Mouse (Mus musculus) forebrain, postnatal 0 days (tissue): ENCODE measurements around the gene Vps13d. TPM values are rescaled to one million over a fixed set of nuclear protein-coding genes. Genes with fewer than 3 reads are reported as not detected.

ENCODE experiments used
- ATAC-seq: fragments of 200-750 bp; cut with Nextera tagmentation; 2 replicates; pipeline ENCODE4 v1.8.0; 2017; ENCODE audit warnings: mild to moderate bottlenecking, moderate library complexity
- DNase-seq: peaks from one replicate; pipeline ENCODE4 v3.0.0-alpha.2; 2015
- H3K27ac ChIP-seq: fragments of 300-500 bp; sonication (generic); 2 replicates; pipeline ENCODE4 v1.5.1; 2014; ENCODE audit warnings: low read depth, mild to moderate bottlenecking, antibody characterized with exemption, low read length, moderate library complexity, mixed read lengths
- H3K27me3 ChIP-seq: fragments of 300-500 bp; sonication (generic); 2 replicates; pipeline ENCODE4 v1.6.1; 2014; ENCODE audit warnings: mild to moderate bottlenecking, low read length, mixed read lengths; ENCODE audit not compliant: insufficient read depth
- H3K36me3 ChIP-seq: fragments of 300-500 bp; sonication (generic); 2 replicates; pipeline ENCODE4 v1.6.1; 2014; ENCODE audit warnings: mild to moderate bottlenecking, moderate library complexity; ENCODE audit not compliant: insufficient read depth
- H3K4me1 ChIP-seq: fragments of 300-500 bp; sonication (generic); 2 replicates; pipeline ENCODE4 v1.6.1; 2014; ENCODE audit warnings: antibody characterized with exemption; ENCODE audit not compliant: insufficient read depth
- H3K4me2 ChIP-seq: fragments of 300-500 bp; sonication (generic); 2 replicates; pipeline ENCODE4 v1.6.1; 2014; ENCODE audit warnings: low read depth, mild to moderate bottlenecking, moderate library complexity
- H3K4me3 ChIP-seq: fragments of 300-500 bp; sonication (generic); 2 replicates; pipeline ENCODE4 v1.5.1; 2014; ENCODE audit warnings: low read depth, low read length, mixed read lengths
- H3K9ac ChIP-seq: fragments of 300-500 bp; sonication (generic); 2 replicates; pipeline ENCODE4 v1.6.1; 2014; ENCODE audit warnings: mild to moderate bottlenecking
- H3K9me3 ChIP-seq: fragments of 300-500 bp; sonication (generic); 2 replicates; pipeline ENCODE4 v1.6.1; 2016; ENCODE audit warnings: low read length
- CTCF ChIP-seq: sonication (generic); IDR thresholded peaks from 2 replicates; pipeline ENCODE4 v1.5.1; 2016; ENCODE audit warnings: antibody characterized with exemption, control low read depth, low read depth
- WGBS: fragments of 180-500 bp; shearing (Covaris S2); extraction: QIAGEN DNeasy Blood & Tissue Kit; methylation state at CpG from one replicate; pipeline ENCODE4 v1.1.7; 2014; 5-methylcytosine and 5-hydroxymethylcytosine counted together
- polyA plus RNA-seq: library from polyadenylated mRNA; unstranded; fragments of >200 nt; fragmentation: Nextera tagmentation; extraction: Ambion mirVana; gene quantifications from 2 replicates; pipeline ENCODE4 v1.2.1, GENCODE M21; 2015
- total RNA-seq: library from RNA; depleted of rRNA; stranded (reverse); fragments of >200 nt; gene quantifications from 2 replicates; pipeline ENCODE4 v1.2.3, GENCODE M21; 2014

Gene Vps13d
- total and polyA plus RNA-seq, 2 experiments from 2014 or later, result 6.4 to 30.8 TPM

GRCm38 (mm10) chr4:145037006-145037405 lies 157.8 kb downstream of the Vps13d start:
- Histone ChIP-seq H3K27me3 (no peaks in the 10 kb centered on the region), H3K9ac (no peak overlapping the region), H3K4me2 (no peak overlapping the region), H3K27ac (no peak overlapping the region), H3K4me1 (no peaks in the 10 kb centered on the region), H3K4me3 (no peak overlapping the region), H3K36me3 (peaks cover 42% of the 10 kb centered on the region), H3K9me3 (no peaks in the 10 kb centered on the region)
- WGBS, result 59% methylated on average over 3 of the region's 3 CpGs
- TF ChIP-seq CTCF, result no peak
- no peak for DNase-seq
- ATAC-seq, result no peak

GRCm38 (mm10) chr4:145035450-145035849 lies 159.4 kb downstream of the Vps13d start:
- H3K9me3 ChIP-seq, result no peaks in the 10 kb centered on the region
- H3K4me3 ChIP-seq, result no peak overlapping the region
- no peaks in the 10 kb centered on the region for H3K27me3 ChIP-seq
- no peak for TF ChIP-seq CTCF
- peaks cover 35% of the 10 kb centered on the region for H3K36me3 ChIP-seq
- DNase-seq (no peak), ATAC-seq (no peak)
- WGBS, result 79% methylated on average over 3 of the region's 3 CpGs
- no peaks in the 10 kb centered on the region for H3K4me1 ChIP-seq
- no peak overlapping the region for H3K4me2 ChIP-seq
- no peak overlapping the region for H3K9ac ChIP-seq
- H3K27ac ChIP-seq, result no peak overlapping the region

- Histone ChIP-seq H3K4me3 (no peak overlapping the region), H3K4me1 (no peaks in the 10 kb centered on the region), H3K27me3 (no peaks in the 10 kb centered on the region), H3K9me3 (no peaks in the 10 kb centered on the region), H3K9ac (no peak overlapping the region), H3K36me3 (peaks cover 29% of the 10 kb centered on the region), H3K27ac (no peak overlapping the region), H3K4me2 (no peak overlapping the region)
- 21% methylated on average over 11 of the region's 11 CpGs for WGBS
- ATAC-seq, result no peak
- no peak for TF ChIP-seq CTCF
- no peak for DNase-seq
Observed at GRCm38 (mm10) chr4:145034506-145035243, 160.1 kb downstream of the Vps13d start.

- no peak overlapping the region for H3K4me3 ChIP-seq
- WGBS, result 77% methylated on average over 2 of the region's 2 CpGs
- H3K27me3 ChIP-seq, result no peaks in the 10 kb centered on the region
- ATAC-seq (no peak), DNase-seq (no peak)
- H3K27ac ChIP-seq, result no peak overlapping the region
- peaks cover 22% of the 10 kb centered on the region for H3K36me3 ChIP-seq
- H3K4me2 ChIP-seq, result no peak overlapping the region
- H3K4me1 ChIP-seq, result no peaks in the 10 kb centered on the region
- no peak for TF ChIP-seq CTCF
- H3K9me3 ChIP-seq, result no peaks in the 10 kb centered on the region
- no peak overlapping the region for H3K9ac ChIP-seq
Observed at GRCm38 (mm10) chr4:145033392-145033791, 161.4 kb downstream of the Vps13d start.

- no peak overlapping the region for H3K4me2 ChIP-seq
- H3K4me1 ChIP-seq, result no peaks in the 10 kb centered on the region
- H3K36me3 ChIP-seq, result peaks cover 22% of the 10 kb centered on the region
- no peak for DNase-seq
- H3K9ac ChIP-seq, result no peak overlapping the region
- no peak for ATAC-seq
- 68% methylated on average over 2 of the region's 2 CpGs for WGBS
- no peak for TF ChIP-seq CTCF
- no peak overlapping the region for H3K4me3 ChIP-seq
- no peak overlapping the region for H3K27ac ChIP-seq
- no peaks in the 10 kb centered on the region for H3K9me3 ChIP-seq
- no peaks in the 10 kb centered on the region for H3K27me3 ChIP-seq
Observed at GRCm38 (mm10) chr4:145032637-145033036, 162.2 kb downstream of the Vps13d start.

- Histone ChIP-seq H3K9me3 (no peaks in the 10 kb centered on the region), H3K4me1 (no peaks in the 10 kb centered on the region), H3K36me3 (peaks cover 14% of the 10 kb centered on the region; the same call in 1 of the 2 replicates), H3K27ac (no peak overlapping the region), H3K4me3 (no peak overlapping the region), H3K27me3 (no peaks in the 10 kb centered on the region), H3K4me2 (no peak overlapping the region), H3K9ac (no peak overlapping the region)
- ATAC-seq, result no peak
- WGBS, result 91% methylated on average over 4 of the region's 4 CpGs
- TF ChIP-seq CTCF, result no peak
- no peak for DNase-seq
Observed at GRCm38 (mm10) chr4:145031510-145031909, 163.3 kb downstream of the Vps13d start.

GRCm38 (mm10) chr4:145026449-145026851 lies 168.4 kb downstream of the Vps13d start:
- no peak for DNase-seq
- no peak for ATAC-seq
- Histone ChIP-seq H3K9ac (no peak overlapping the region), H3K27ac (no peak overlapping the region), H3K4me3 (no peak overlapping the region), H3K27me3 (no peaks in the 10 kb centered on the region), H3K36me3 (no peaks in the 10 kb centered on the region; the same call in 1 of the 2 replicates), H3K4me2 (no peak overlapping the region), H3K9me3 (no peaks in the 10 kb centered on the region), H3K4me1 (peaks cover 3% of the 10 kb centered on the region; the same call in 1 of the 2 replicates)
- TF ChIP-seq CTCF, result no peak
- 79% methylated on average over 7 of the region's 7 CpGs for WGBS
